Mouse (Mus musculus) frontal cortex, postnatal 36 days (tissue): ENCODE results near the gene Gck.
"Not testable (repeated sequence)": the region's sequence is repeated elsewhere in the genome, so short reads cannot be mapped to it uniquely, and the experiment has no call there.

ENCODE experiments used
- DNase-seq, 2 experiments: peaks; one replicate each; pipeline ENCODE4 v3.0.0; 2022; ENCODE audit warnings: low spot score in 2 of 2

Gene Gck

DNA sequence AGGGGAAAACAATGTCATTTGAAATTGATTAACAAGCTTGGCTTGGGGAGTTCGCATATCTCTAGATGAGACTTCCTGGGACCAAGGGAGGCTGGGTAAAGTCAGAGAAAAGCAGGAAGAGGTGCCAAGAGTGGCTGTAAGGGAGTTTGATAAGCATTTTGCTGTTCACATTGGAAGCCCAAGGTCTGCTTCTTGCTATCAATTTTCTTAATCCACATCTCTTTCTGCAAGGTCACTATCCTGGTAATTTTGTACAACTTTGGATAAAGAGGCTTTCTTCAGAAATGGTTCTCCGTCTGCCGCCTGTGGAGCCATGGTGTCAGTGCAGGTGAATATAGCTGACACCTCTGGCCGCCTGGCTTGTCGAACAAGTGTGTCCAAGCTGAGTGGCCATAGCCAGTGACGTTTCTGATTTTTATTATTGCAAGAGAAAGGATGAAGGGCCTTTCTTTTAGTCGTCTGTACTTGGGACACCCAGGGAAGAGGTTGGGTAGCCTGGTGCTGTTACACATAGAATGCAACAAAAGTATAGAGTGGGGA, 5.2 kb upstream of the Gck start:
- no peak for DNase-seq

DNA sequence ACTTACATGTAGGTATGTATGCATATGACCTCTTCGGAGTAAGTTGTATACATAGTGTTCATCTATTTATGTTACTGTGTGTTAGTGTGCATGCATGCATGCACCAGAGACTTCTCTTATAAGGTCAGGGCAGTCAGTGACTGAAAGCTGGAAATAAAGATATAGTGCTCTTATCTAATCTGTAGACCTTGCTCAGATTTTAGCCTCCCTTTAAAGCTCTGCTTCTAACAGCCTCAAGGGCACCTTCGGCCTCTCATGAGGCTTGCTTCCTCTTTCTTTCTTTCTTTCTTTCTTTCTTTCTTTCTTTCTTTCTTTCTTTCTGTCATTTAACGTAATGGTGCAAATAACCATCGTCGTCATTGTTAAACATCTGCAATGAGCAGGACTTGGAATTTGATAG, 4.6 kb upstream of the Gck start:
- DNase-seq: no peak

DNA sequence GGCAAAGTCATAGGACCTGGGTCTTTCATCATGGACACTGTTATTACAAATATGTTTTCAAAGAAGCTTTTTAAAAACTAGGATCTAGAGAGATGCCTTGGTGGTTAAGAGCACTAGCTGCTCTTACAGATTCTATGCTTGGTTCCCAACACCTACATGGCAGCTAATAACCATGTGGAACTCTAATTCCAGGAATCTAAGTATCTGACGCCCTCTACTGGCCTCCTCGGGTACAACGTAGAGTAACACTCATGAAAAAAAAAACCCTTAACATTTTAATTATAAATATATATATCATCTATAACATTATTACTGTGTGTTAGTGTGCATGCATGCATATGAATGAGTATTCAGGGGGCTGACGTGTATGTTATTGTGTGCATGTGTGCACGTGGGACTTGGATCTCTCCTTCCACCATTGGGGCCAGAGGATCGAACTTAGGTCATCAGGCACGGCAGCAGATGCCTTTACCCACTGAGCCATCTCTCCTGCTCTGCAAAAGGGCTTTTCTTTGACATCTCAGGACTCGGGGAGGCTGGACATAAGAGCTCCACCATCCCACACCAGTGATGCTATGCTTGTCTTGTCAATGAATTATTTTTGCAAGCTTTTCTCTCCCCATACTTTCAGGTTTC, 3.4 kb upstream of the Gck start:
- no peak for DNase-seq

DNA sequence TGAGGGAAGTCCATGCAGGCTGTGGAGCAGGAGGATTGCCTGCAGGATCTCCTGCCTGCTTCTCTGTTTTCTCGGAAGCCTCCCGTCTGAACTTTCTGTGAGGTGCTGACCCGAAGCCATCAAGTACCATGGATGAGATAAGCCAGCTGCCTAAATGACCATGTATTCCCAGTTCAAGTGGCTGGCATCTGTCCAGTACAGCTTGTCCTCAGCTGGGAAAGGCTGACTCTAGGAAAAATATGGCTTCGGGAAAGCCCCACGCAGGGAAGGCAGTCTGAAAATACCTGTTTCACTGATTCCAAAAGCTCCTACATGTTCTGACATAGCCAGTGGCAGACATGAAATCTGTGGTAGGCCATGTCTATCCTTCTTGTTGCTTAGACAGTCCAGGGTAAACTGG, 2.6 kb upstream of the Gck start:
- no peak for DNase-seq

DNA sequence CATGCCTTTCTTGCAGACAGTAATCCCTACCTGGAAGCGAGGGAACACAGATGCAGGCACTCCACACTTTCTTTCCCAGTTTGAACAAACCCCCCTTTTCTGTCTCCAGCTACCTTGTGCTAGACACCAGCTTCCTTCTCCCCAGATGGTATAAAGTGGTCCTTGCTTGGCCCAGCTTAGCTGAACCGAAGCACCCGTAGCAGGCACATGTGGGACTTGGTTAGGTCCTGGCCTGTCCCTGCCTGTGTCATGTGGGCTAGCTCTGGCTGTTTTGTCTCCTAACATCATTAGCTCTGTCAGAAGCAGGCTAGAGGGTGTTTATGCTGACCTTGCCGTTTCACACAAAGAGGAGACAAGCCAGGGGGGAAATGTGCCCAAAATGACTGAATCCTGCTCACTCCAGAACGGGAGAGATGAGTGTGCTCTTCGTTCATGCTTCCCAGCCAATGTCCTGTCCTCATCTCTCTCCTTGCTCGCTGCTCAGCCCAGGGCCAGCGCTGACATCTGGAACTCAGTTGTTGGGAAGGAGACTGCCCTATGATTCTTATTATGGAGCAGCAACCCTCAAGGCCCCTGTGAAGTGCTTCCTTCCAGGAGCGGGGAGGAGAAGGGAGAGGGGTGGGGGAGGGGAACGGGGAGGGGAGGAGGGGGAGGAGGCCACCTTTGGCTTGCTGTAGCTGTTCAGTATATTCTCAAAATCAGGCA, 1.2 kb downstream of the Gck start:
- DNase-seq: no peak

DNA sequence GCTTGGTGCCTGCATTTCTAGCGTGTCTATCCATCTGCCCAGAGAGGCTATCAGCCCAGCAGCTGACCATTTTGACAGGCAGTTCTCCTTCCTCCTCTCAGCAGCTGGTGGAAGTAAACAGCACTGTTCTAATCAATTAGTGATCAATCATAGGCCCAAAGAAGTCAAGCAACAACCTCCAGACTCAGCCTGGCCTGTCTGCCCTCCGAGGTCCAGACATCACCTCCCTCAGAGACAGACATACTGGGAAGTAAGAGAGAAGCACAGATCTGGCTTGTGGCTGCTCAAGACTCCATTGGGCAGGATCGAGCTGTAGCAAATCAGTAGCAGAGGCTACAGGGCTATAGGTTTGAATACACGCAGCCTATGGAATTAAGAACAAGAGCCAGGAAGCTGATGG, 2.1 kb downstream of the Gck start:
- no peak for DNase-seq

DNA sequence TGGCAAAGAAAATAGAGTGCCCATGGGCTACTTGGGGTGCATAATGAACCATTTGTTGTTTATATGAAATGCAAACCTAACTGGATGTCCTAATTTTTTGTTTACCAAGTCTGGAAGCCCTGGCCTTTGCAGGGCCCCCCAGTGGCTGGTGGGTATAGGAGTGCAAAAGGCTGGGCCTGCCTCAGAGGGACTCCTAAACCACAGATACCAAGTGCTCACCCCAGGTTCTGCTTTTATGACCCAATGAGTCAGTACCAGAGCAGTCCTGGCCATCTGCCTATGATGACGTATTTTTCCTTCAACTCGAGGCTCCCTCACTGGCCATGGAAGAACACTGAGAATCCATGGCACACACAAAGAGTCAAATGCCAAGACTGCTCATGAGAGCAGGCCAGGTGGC, 4.8 kb downstream of the Gck start:
- no peak for DNase-seq

DNA sequence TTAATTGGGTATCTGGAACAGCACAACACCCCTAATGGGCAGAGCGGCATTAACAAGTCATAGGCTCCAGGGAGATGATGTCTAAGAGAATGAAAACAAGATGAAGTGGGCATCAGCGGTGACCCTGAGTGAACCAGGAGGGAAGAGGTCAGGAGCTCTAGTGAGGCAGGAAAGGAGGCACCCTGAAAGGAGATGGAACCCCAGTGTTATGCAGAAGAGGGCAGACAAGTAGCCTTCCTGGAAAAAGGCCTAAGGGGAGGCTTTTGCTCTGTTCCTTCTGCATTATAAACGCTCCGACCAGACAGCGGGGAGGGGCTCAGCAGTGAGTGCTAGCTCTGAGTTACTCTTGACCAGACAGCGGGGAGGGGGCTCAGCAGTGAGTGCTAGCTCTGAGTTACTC, 6.9 kb downstream of the Gck start:
- no peak for DNase-seq

DNA sequence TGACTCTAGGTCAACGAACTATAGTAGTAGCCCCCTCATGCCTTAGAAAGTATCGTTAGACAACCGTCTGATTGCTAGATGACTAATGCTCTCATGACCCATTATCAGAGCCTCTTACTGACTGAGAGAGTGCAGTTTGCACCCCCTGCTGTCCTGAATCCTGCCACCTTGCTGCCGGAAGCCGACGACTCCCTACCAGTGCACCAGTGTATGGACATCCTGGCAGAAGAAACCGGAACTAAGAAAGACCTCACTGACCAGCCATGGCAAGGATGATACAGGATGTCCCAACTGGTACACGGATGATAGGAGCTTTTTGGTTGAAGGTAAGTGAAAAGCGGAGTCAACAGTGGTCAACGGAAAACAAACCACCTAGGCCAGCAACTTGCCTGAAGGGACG, 15.3 kb downstream of the Gck start:
- DNase-seq: not testable (repeated sequence)

DNA sequence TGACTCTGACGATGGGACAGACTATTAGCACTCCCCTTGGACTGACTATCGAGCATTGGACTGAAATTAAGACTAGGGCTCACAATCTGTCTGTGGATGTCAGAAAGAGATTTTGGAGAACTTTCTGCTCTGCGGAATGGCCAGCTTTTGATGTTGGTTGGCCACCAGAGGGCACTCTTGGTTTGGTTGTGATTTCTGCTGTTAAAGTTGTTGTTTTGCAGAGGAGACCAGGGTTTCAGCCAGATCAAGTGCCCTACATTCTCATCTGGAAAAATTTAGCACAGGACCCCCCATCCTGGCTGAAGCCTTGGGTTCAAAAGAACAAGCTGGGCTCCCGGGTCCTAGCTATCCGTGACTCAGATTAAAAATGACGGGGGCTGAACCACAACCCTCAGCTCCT, 17.9 kb downstream of the Gck start:
- DNase-seq: not testable (repeated sequence)

DNA sequence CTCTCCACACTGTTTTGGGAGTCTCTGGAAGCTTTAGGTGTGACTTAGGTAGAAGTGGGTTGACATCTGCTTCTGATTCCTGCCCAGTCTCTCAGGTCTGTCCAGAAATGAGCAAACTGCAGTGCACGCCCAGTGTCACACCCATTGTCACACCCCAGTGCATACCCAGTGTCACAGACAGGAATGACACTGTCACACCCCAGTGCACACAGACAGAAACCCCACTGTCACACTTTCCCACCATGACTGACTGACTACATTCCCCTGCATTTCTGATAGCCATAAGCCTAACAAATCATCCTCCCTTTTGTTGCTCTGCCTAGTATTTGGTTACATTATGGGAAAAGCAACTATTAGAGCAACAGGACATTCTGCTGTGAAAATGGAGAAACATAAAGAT, 19.3 kb downstream of the Gck start:
- DNase-seq: no peak

DNA sequence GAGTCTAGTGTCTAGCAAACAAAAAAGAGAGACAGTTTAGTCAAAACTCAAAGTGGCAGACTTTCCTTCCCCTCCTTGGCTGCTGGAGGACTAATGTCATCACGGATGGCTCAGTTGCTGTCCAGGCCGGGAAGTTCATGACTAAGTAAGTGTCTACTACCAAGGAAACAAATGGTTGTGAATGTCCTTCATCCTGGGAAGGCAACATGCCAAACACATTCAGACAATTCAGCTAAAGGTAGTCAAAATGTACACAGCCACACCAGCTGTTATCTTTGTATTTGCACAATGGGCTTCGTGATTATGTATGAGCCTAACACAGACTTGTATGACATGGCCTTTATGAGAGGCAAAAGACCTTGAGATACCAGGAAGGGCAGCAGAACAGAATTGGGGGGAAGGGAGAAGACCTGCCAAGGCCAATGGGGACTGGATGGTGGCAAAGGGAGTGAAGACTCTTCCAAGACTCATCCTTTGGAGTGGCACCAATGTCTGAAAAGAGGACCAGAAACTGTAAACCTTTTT, 23.1 kb downstream of the Gck start:
- no peak for DNase-seq

DNA sequence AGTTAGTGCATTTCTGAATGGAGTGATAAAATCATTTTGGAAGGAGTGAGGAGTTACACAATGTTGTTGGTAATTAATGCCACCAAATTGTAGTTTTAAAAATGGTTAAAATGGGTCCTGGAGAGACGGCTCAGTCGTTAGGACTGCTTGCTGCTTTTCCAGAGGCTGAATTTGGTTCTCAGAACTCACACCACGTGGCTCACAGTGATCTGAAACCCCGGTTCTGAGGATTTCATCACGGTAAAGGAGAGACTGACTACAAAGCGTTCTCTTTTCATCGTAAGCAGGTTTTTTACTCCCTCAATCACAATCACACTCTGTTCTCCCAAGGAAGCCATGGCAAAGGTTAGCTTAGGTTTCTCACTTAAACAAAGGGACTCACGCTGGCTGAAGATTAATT, 25.2 kb downstream of the Gck start:
- no peak for DNase-seq

DNA sequence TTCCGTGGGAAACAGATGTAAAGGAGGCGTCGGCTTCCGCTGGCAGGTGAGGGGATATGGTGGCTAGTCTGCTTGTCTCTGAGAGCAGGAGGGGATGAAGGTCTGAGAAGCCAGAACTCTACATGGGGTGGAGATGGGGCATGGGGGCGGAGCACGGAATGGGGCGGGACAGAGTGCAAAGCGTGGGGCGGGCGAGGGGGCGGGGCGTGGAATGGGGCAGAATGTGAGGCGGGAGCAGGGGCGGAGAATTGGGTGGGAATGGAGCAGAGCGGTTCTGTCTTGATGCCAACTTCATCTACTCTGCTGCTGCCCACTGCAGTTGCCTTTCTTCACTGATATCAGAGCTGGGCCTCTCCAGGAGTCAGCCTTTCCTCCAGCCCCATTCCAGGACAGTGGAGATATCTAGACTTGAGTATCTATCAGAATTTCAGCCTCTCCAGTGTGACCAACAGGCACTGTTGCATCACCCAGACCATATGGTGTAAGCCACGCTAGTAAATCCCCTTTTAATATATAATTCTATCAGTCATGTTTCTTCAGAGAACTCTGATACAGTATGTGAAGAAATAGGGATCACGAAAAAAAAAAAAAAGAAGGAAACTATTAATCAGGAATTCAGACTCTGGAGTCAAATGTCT, 29.4 kb downstream of the Gck start:
- no peak for DNase-seq

DNA sequence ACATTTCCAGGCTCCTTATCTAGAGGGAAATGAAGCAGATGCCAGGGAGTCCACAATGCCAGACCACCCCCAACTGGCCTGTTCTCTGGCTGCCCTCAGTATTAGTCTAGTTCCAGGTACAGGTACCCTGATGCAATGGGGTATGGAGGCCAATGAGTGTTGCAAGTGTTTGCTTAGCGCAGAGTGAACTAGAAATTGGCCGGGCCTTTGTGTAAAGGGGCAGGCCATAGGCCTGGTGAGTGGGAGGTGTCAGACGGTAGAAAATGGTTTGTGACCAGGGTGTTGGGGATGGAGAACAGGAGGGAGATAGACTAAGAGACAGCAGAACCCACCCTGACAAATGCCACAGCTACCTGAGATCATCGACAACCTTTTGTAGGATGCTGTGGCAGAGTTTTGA, 30.3 kb downstream of the Gck start:
- no peak for DNase-seq

DNA sequence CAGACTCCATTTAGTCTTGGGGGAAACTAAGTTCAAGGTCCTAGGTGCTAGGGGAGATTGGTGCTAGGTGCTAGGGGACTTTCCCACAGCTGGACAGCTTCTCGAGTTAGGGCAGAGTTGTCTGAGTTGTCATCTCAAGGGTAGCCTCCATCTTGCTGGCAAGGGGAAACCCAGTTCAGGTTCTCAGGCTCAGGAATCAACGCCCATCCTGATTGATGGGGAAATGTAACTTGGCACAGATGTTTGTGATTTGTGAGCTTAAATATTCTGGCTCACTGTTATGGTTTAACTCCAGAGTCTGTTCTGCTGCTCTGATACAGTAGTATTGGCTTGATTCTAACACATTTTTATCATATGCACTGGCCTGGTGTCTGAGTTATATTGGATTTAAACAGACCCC, 31.8 kb downstream of the Gck start:
- DNase-seq: no peak

DNA sequence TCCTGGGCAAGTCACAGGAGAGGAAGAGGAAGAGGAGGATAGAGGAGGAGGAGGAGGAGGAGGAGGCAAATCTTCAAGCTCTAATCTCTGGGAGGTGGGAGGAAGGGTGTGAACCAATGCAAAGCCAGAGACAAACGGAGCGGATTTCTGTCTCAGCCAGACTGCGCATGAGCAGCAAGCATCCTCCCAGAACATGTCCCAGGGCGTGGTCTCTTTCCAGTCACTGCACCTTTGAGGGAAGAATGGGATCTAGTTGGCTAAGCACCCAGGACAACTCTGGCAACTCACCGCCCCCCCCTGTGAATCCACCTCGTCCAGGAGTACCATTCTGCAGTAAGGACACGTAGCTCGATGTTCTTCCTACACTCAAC, 33.7 kb downstream of the Gck start:
- no peak for DNase-seq

DNA sequence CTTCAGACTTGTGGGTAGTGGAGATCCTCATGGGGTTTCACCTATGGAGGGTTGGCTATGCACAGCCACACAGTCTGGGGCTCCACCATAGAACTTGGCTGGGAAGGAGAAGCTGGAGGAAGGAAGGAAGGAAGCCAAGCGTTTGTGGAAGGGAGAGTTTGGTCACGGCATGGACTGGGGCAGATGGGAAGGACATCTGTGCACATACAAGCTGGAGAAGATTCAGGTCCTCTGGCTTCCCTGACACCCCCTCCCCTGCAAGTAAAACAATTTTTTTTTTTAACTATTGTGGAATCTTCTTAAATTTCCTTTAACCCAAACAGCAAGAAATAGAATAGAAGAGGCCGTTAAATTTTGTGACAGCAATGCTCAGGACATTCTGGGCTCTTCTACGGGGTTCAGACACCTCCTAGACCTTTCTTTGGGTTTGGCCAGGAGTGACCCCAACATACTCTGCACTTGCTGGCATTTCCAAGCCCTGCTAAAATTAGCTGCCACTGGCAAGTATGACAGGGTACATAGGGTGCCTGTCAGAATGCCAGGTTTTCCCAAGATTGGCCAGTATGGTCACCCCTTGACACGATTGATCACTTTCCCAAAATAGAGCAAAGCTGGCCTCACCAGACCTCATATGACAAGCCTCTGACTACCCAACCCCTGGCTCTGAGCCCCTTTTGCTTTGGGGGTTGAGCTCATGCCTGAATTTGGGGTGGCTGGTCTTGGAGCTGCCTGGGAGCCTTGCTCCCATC, 34.3 kb downstream of the Gck start:
- peak; percentile 38 to 65 for DNase-seq

DNA sequence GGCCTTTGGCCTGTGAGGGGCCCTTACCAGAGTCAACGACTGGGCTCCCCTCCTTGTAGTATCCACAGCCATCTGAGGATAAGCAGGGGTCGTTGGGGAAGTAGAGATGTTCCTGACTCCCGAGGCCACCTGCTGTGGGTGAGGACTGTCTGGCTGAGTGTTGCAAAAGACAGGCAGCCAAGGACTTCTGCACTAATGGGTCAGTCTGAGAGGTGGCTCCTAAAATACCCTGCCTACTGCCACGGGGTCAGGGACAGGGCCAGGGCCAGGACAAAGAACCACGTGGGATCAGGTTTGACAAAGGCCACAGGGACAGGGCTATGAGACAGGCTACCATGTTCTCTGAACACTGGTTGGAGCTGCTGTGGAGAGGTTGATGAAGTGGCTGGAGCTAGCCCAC, 34.9 kb downstream of the Gck start:
- DNase-seq: no peak

DNA sequence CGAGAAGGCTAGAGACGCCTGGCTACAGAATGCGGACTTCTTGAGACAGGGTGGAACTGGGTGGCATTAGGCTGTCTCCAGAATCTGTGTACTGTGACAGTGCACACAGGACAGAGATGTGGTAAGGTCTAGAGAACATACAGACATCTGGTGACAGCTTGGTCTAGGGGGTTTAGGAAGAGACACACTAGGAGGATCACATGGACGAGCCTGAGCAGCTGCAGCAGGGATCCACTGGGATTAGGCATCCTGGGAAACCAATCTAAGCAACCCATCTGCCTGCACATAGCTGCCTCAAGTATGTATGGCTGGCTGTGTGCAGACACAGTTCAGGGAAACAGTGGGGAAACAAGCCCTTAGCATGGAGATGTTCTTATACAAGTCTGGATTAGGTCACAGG, 35.9 kb downstream of the Gck start:
- no peak for DNase-seq

DNA sequence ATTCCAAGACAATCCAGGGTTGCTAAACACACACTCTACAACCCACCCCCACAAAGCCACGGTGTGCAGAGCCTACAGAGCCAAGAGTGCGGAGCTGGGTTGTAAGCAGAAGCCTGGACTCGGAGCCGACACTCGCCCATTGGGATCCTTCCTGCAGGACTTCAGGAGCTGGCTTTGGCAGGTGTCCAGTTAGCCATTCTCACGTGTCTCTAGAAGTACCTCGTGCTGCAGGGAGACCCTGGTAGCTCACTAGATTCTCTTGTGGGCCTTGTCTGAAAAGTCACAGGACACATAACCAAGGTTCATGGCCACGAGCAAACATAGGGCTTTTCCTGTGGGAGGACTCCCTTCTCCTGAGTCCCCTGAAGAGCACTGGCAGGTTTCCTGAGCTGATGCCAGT, 36.6 kb downstream of the Gck start:
- no peak for DNase-seq

DNA sequence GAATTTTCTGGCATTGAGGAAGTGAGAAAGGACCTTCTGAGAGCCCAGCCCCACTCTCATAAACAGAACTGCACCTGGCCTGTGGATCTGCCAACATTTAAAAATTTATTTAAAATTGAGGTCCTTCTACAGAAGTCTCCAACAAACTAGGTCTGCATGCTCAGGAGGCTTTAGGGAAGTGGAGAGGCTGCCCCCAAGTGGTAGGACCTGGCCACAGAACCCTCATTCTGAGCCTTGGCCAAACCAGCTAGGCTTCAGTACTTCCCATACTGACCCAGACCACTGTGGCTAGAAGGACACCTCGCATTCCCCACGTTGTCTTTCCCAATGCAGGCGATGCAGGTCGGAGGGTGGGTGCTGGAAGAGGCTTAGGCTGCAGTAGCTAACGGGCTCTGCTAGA, 37.2 kb downstream of the Gck start:
- DNase-seq: peak; percentile 68 to 79
